Mouse (Mus musculus) intestine, embryonic 15.5 days (tissue): ENCODE data around the gene Ms4a6d. TPM values are rescaled to one million over a fixed set of nuclear protein-coding genes. Genes with fewer than 3 reads are reported as not detected.
"Not testable (repeated sequence)": the region's sequence is repeated elsewhere in the genome, so short reads cannot be mapped to it uniquely, and the experiment has no call there.

Experiments used
- ATAC-seq: fragments of 200-750 bp; cut with Nextera tagmentation; 2 replicates; pipeline ENCODE4 v1.8.0; 2017; ENCODE audit warnings: moderate TSS enrichment, moderate library complexity
- H3K27ac ChIP-seq: fragments of 300-500 bp; sonication (generic); 2 replicates; pipeline ENCODE4 v1.5.1; 2015; ENCODE audit warnings: mild to moderate bottlenecking, inconsistent platforms
- H3K27me3 ChIP-seq: fragments of 300-500 bp; sonication (generic); replicated peaks from 2 replicates; pipeline ENCODE4 v1.6.1; 2015; ENCODE audit warnings: inconsistent platforms
- H3K36me3 ChIP-seq: fragments of 300-500 bp; sonication (generic); 2 replicates; pipeline ENCODE4 v1.6.1; 2015; ENCODE audit warnings: inconsistent platforms
- H3K4me1 ChIP-seq: fragments of 300-500 bp; sonication (generic); replicated peaks from 2 replicates; pipeline ENCODE4 v1.6.1; 2015; ENCODE audit warnings: inconsistent platforms
- H3K4me2 ChIP-seq: fragments of 300-500 bp; sonication (generic); replicated peaks from 2 replicates; pipeline ENCODE4 v1.6.1; 2015; ENCODE audit warnings: mild to moderate bottlenecking, inconsistent platforms
- H3K4me3 ChIP-seq: fragments of 300-500 bp; sonication (generic); replicated peaks from 2 replicates; pipeline ENCODE4 v1.5.1; 2015; ENCODE audit warnings: inconsistent platforms
- H3K9ac ChIP-seq: fragments of 300-500 bp; sonication (generic); 2 replicates; pipeline ENCODE4 v1.6.1; 2015; ENCODE audit warnings: inconsistent platforms
- H3K9me3 ChIP-seq: fragments of 300-500 bp; sonication (generic); 2 replicates; pipeline ENCODE4 v1.6.1; 2016; ENCODE audit warnings: inconsistent platforms
- WGBS: fragments of 180-500 bp; shearing (Covaris S2); methylation state at CpG from one replicate; pipeline ENCODE4 v1.1.7; 2015; 5-methylcytosine and 5-hydroxymethylcytosine counted together
- polyA plus RNA-seq: library from polyadenylated mRNA; unstranded; fragments of >200 nt; fragmentation: Nextera tagmentation; extraction: Ambion mirVana; gene quantifications from 2 replicates; pipeline ENCODE4 v1.2.1, GENCODE M21; 2015

Ms4a6d gene
- polyA plus RNA-seq, 1 experiment from 2014 or later: 6.4 TPM

GRCm38 (mm10) chr19:11544383-11544782 is 60.3 kb downstream of the Ms4a6d start:
- 76% methylated on average over 2 of the region's 2 CpGs for WGBS
- not testable (repeated sequence) for H3K27ac ChIP-seq, H3K4me2 ChIP-seq, H3K9ac ChIP-seq, ATAC-seq, H3K27me3 ChIP-seq, H3K9me3 ChIP-seq, H3K36me3 ChIP-seq, H3K4me3 ChIP-seq, H3K4me1 ChIP-seq

GRCm38 (mm10) chr19:11540166-11540821 is 64.4 kb downstream of the Ms4a6d start:
- not testable (repeated sequence) for H3K4me3 ChIP-seq, H3K27ac ChIP-seq, H3K36me3 ChIP-seq, H3K9me3 ChIP-seq, H3K27me3 ChIP-seq, ATAC-seq, H3K9ac ChIP-seq, H3K4me2 ChIP-seq, H3K4me1 ChIP-seq
- 74% methylated on average over 1 of the region's 1 CpGs for WGBS

DNA sequence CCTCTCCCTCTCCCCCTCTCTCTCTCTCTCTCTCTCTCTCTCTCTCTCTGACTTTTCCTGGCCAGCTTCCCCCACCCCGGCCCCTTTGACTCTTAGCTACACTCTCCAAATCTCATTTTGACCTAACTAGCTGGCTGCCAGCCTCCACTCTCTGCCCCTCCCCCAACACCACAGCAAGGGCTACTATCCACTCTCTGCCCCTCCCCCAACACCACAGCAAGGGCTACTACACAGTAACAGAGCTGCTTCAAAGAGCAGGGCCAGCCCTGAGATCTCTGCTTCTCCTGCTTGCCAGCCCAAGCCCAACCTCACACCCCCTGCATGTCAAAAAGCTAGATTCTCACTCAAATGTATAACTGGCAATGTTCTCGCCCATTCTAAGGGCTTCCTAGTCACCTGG is 67.3 kb downstream of the Ms4a6d start:
- H3K27ac ChIP-seq: no peak overlapping the region
- no peak for ATAC-seq
- no peaks in the 10 kb centered on the region for H3K9me3 ChIP-seq
- H3K36me3 ChIP-seq: no peaks in the 10 kb centered on the region
- 38% methylated on average over 2 of the region's 2 CpGs for WGBS
- H3K4me1 ChIP-seq: no peaks in the 10 kb centered on the region
- H3K27me3 ChIP-seq: no peaks in the 10 kb centered on the region
- no peak overlapping the region for H3K9ac ChIP-seq
- no peak overlapping the region for H3K4me2 ChIP-seq
- no peak overlapping the region for H3K4me3 ChIP-seq

Other genes starting within 250 kb of the Ms4a6d start
- gene Ms4a4a, start 229.3 kb downstream of the Ms4a6d start, polyA plus RNA-seq: 7.8 and 8.0 TPM in 2 replicates
- gene Ms4a4c, start 200.1 kb downstream of the Ms4a6d start, polyA plus RNA-seq: 1.6 and 2.4 TPM in 2 replicates
- 0.46 and 0.53 TPM in 2 replicates for gene Ms4a4b, start 161.3 kb downstream of the Ms4a6d start, polyA plus RNA-seq
- 10.4 and 10.6 TPM in 2 replicates for gene Ms4a6c, start 135.5 kb downstream of the Ms4a6d start, polyA plus RNA-seq
- 0.06 TPM in 1 of 2 replicates, not detected in the other for gene Gm8369, start 118.9 kb downstream of the Ms4a6d start, polyA plus RNA-seq
- 6.8 and 8.4 TPM in 2 replicates for gene Ms4a6b, start 88.3 kb downstream of the Ms4a6d start, polyA plus RNA-seq
- 2.8 and 4.0 TPM in 2 replicates for gene Ms4a4d, start 68.0 kb downstream of the Ms4a6d start, polyA plus RNA-seq
- gene Ms4a2, start 18.9 kb upstream of the Ms4a6d start, polyA plus RNA-seq: 0.15 and 0.18 TPM in 2 replicates
- 0.34 TPM in 1 of 2 replicates, not detected in the other for gene Ms4a3, start 36.0 kb upstream of the Ms4a6d start, polyA plus RNA-seq
- not detected in 2 replicates for gene Oosp2, start 55.7 kb upstream of the Ms4a6d start, polyA plus RNA-seq
- not detected in 2 replicates for gene Oosp1, start 86.3 kb upstream of the Ms4a6d start, polyA plus RNA-seq
- gene Oosp3, start 92.2 kb upstream of the Ms4a6d start, polyA plus RNA-seq: not detected in 2 replicates
- not detected in 2 replicates for gene Gif, start 142.7 kb upstream of the Ms4a6d start, polyA plus RNA-seq
- gene Mrpl16, start 165.5 kb upstream of the Ms4a6d start, polyA plus RNA-seq: 58.3 and 63.8 TPM in 2 replicates
- 41.6 and 44.8 TPM in 2 replicates for gene Stx3, start 214.6 kb upstream of the Ms4a6d start, polyA plus RNA-seq
- gene Olfr1417, start 234.4 kb upstream of the Ms4a6d start, polyA plus RNA-seq: not detected in 2 replicates